Mouse (Mus musculus) kidney, postnatal 0 days (tissue): ENCODE results near the gene Tmem234. TPM values are rescaled to one million over a fixed set of nuclear protein-coding genes. Genes with fewer than 3 reads are reported as not detected.

Source experiments
- ATAC-seq: fragments of 200-750 bp; cut with Nextera tagmentation; replicated peaks from 2 replicates; pipeline ENCODE4 v1.8.0; 2017; ENCODE audit warnings: low read depth, moderate number of reproducible peaks, moderate TSS enrichment, moderate library complexity; ENCODE audit not compliant: low FRiP score
- DNase-seq: peaks from one replicate; pipeline ENCODE4 v3.0.0-alpha.2; 2016; ENCODE audit warnings: low spot score
- H3K27ac ChIP-seq: fragments of 300-500 bp; sonication (generic); 2 replicates; pipeline ENCODE4 v1.5.1; 2014; ENCODE audit warnings: mild to moderate bottlenecking
- H3K27me3 ChIP-seq: fragments of 300-500 bp; sonication (generic); 2 replicates; pipeline ENCODE4 v1.6.1; 2014; ENCODE audit warnings: low read length, mixed read lengths; ENCODE audit not compliant: insufficient read depth
- H3K36me3 ChIP-seq: fragments of 300-500 bp; sonication (generic); 2 replicates; pipeline ENCODE4 v1.6.1; 2014; ENCODE audit warnings: low read length, mixed read lengths; ENCODE audit not compliant: insufficient read depth
- H3K4me1 ChIP-seq: fragments of 300-500 bp; sonication (generic); replicated peaks from 2 replicates; pipeline ENCODE4 v1.6.1; 2014; ENCODE audit warnings: antibody characterized with exemption, low read length, mixed read lengths; ENCODE audit not compliant: insufficient read depth
- H3K4me2 ChIP-seq: fragments of 300-500 bp; sonication (generic); 2 replicates; pipeline ENCODE4 v1.6.1; 2014; ENCODE audit warnings: mild to moderate bottlenecking, low read length, moderate library complexity, mixed read lengths
- H3K4me3 ChIP-seq: fragments of 300-500 bp; sonication (generic); replicated peaks from 2 replicates; pipeline ENCODE4 v1.5.1; 2014; ENCODE audit warnings: low read depth, low read length
- H3K9ac ChIP-seq: fragments of 300-500 bp; sonication (generic); 2 replicates; pipeline ENCODE4 v1.6.1; 2014; ENCODE audit warnings: low read depth, low read length
- H3K9me3 ChIP-seq: fragments of 300-500 bp; sonication (generic); replicated peaks from 2 replicates; pipeline ENCODE4 v1.6.1; 2016; ENCODE audit warnings: low read length, inconsistent platforms, mixed read lengths
- CTCF ChIP-seq: IDR thresholded peaks from 2 replicates; pipeline ENCODE4 v1.5.1; 2016; ENCODE audit warnings: antibody characterized with exemption, low read depth, mild to moderate bottlenecking, moderate library complexity
- WGBS: fragments of 180-500 bp; shearing (Covaris S2); extraction: QIAGEN DNeasy Blood & Tissue Kit; methylation state at CpG from one replicate; pipeline ENCODE4 v1.1.7; 2014; 5-methylcytosine and 5-hydroxymethylcytosine counted together
- microRNA-seq: library from miRNA; unstranded; fragments of <30 nt; microRNA quantifications from one replicate; pipeline ENCODE4, GENCODE M21; 2016
- polyA plus RNA-seq: library from polyadenylated mRNA; unstranded; fragments of >200 nt; fragmentation: Nextera tagmentation; extraction: Ambion mirVana; gene quantifications from 2 replicates; pipeline ENCODE4 v1.2.1, GENCODE M21; 2015

The Tmem234 gene
- polyA plus RNA-seq, 1 experiment from 2014 or later, result 188 TPM

- no peaks in the 10 kb centered on the region for H3K9me3 ChIP-seq
- H3K4me3 ChIP-seq, result peak within 1 kb of the TSS; percentile 91
- no peaks in the 10 kb centered on the region for H3K27me3 ChIP-seq
- peak; percentile 97 for DNase-seq
- H3K27ac ChIP-seq, result peak within 1 kb of the TSS; percentile 98
- WGBS, result under 1% methylated on average over 64 of the region's 65 CpGs
- H3K36me3 ChIP-seq, result peaks cover 9% of the 10 kb centered on the region; the same call in 1 of the 2 replicates
- H3K4me2 ChIP-seq, result peak within 1 kb of the TSS; percentile 92
- peaks cover 7% of the 10 kb centered on the region for H3K4me1 ChIP-seq
- TF ChIP-seq CTCF, result peak; percentile 29; the same call in 1 of the 2 replicates
- peak within 1 kb of the TSS; percentile 89 for H3K9ac ChIP-seq
- peak; percentile 90 for ATAC-seq
Measured at GRCm38 (mm10) chr4:129672083-129672877, 71.8 kb downstream of the Tmem234 start, which contains the start of gene Kpna6. Kpna6 (minus strand) TSS chr4:129672767.

GRCm38 (mm10) chr4:129672878-129673449 lies 72.5 kb downstream of the Tmem234 start:
- Histone ChIP-seq H3K9me3 (no peaks in the 10 kb centered on the region), H3K27me3 (no peaks in the 10 kb centered on the region), H3K4me3 (peak overlapping the region; percentile 91), H3K27ac (peak overlapping the region; percentile 98), H3K4me2 (peak overlapping the region; percentile 92), H3K4me1 (peaks cover 7% of the 10 kb centered on the region), H3K9ac (peak overlapping the region; percentile 89), H3K36me3 (peaks cover 13% of the 10 kb centered on the region; the same call in 1 of the 2 replicates)
- no peak for TF ChIP-seq CTCF
- DNase-seq (no peak), ATAC-seq (no peak)
- whole genome bisulfite sequencing, result 1% methylated on average over 10 of the region's 10 CpGs

Small RNA genes within 50 kb of the gene (microRNA-seq; reads per million reads assigned to microRNA genes)
- not detected for gene Mir8119

Other genes with a start within 250 kb of the Tmem234 start
- gene Zbtb8a, start 222.6 kb upstream of the Tmem234 start, polyA plus RNA-seq, result 12.3 and 13.7 TPM in 2 replicates
- 3.7 and 3.8 TPM in 2 replicates for gene Zbtb8b, start 159.8 kb upstream of the Tmem234 start, polyA plus RNA-seq
- 25.6 and 27.8 TPM in 2 replicates for gene Bsdc1, start 139.1 kb upstream of the Tmem234 start, polyA plus RNA-seq
- gene Tssk3, start 109.6 kb upstream of the Tmem234 start, polyA plus RNA-seq, result 0.10 TPM in 1 of 2 replicates, not detected in the other
- 0.37 and 0.78 TPM in 2 replicates for gene Fam229a, start 109.5 kb upstream of the Tmem234 start, polyA plus RNA-seq
- gene Marcksl1, start 87.1 kb upstream of the Tmem234 start, polyA plus RNA-seq, result 613 and 625 TPM in 2 replicates
- gene Hdac1, start 58.0 kb upstream of the Tmem234 start, polyA plus RNA-seq, result 170 and 196 TPM in 2 replicates
- 8.8 and 9.1 TPM in 2 replicates for gene Lck, start 27.0 kb upstream of the Tmem234 start, polyA plus RNA-seq
- 39.9 and 40.3 TPM in 2 replicates for gene Fam167b, start 22.1 kb upstream of the Tmem234 start, polyA plus RNA-seq
- 284 and 298 TPM in 2 replicates for gene Eif3i, start within 50 bp of the Tmem234 start, polyA plus RNA-seq
- 1.9 and 2.3 TPM in 2 replicates for gene Dcdc2b, start 13.6 kb downstream of the Tmem234 start, polyA plus RNA-seq
- gene Iqcc, start 18.4 kb downstream of the Tmem234 start, polyA plus RNA-seq, result 30.2 and 31.6 TPM in 2 replicates
- 64.8 and 69.5 TPM in 2 replicates for gene Ccdc28b, start 23.3 kb downstream of the Tmem234 start, polyA plus RNA-seq
- gene Txlna, start 40.4 kb downstream of the Tmem234 start, polyA plus RNA-seq, result 42.9 and 50.3 TPM in 2 replicates
- gene Kpna6, start 72.1 kb downstream of the Tmem234 start, polyA plus RNA-seq, result 11.7 and 12.7 TPM in 2 replicates
- 12.4 and 12.9 TPM in 2 replicates for gene Tmem39b, start 96.2 kb downstream of the Tmem234 start, polyA plus RNA-seq
- gene Khdrbs1, start 141.6 kb downstream of the Tmem234 start, polyA plus RNA-seq, result 86.4 and 90.6 TPM in 2 replicates
- gene Ptp4a2, start 210.6 kb downstream of the Tmem234 start, polyA plus RNA-seq, result 383 and 402 TPM in 2 replicates